Mouse (Mus musculus) kidney, postnatal 25 days (tissue): ENCODE results near the gene Pex3.
A peak's percentile ranks its signal among the peaks of the same experiment; 100 is the strongest.
"Not testable (repeated sequence)": the region's sequence is repeated elsewhere in the genome, so short reads cannot be mapped to it uniquely, and the experiment has no call there.

Source experiments
- DNase-seq, 2 experiments: peaks; one replicate each; pipeline ENCODE4 v3.0.0; 2021; ENCODE audit warnings: mixed read lengths in 2 of 2

Gene Pex3

GRCm38 (mm10) chr10:13534751-13535150, 18.2 kb downstream of the Pex3 start:
- no peak for DNase-seq

DNA sequence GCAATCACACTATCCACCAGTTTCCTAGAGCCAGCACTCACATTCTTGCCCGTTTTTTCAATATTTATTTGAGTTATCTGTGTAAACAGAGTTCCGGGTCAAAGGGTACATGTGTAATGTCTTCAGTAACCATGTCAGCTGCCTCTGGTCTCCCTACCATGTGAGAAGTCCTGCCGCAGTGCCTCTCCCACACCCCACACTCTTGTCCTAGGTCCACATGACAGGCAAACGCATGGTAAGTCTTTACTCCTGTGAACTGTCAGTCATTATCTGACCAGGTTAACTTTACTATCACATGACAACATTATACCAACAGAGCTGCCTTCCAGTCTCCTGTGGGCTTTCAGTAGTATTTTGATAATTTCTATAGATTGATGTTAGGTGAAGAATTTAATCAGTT, 24.8 kb downstream of the Pex3 start:
- no peak for DNase-seq

DNA sequence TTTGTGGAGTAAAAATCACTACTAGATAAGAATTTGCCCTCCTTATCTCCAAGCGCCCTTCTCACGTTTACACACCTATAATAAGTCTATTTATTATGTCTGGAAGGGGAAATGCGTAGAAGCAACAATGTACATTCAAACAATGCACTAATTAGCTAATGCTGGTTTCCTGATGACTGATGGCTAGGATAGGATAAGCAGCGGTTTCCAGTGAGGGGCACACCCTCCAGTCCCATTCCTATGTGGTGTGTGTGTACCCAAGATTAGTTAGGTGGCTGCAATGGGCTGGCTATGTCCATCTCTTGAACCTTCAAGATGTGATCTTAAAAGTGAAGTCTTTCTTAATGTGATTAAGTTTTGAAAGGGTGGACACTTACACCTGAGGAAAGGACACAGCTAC, 31.1 kb downstream of the Pex3 start:
- no peak for DNase-seq

- no peak for DNase-seq
Measured at GRCm38 (mm10) chr10:13502371-13502770, 50.6 kb downstream of the Pex3 start.

GRCm38 (mm10) chr10:13501533-13501932, 51.4 kb downstream of the Pex3 start:
- not testable (repeated sequence) for DNase-seq

GRCm38 (mm10) chr10:13500938-13501496, 51.9 kb downstream of the Pex3 start:
- DNase-seq: peak; percentile 88 to 96

- no peak for DNase-seq
Measured at GRCm38 (mm10) chr10:13500473-13500872, 52.5 kb downstream of the Pex3 start.

DNA sequence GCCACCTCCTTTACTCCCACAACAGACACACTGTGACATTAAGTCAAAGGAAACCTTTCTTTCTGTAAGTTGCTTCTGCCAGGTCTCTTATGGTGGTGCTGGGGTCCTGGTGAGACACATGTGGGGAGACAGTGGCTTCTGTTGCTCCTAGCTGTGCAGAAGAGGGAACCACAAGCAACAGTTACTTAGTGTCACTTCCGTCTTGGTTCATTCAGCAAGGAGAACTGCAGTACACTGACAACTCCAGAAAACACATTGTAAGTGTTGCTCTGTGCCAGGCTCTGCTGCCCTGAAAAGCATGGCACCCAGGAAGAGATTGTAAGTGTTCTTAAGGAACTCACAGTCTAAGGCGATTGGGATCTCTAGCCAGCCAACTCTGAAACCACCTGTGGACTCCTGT, 53.6 kb downstream of the Pex3 start, which contains the start of gene Fuca2:
Fuca2 (plus strand) TSS at position 210 of the 400 bp plus-strand sequence.
- no peak for DNase-seq

- no peak for DNase-seq
Measured at GRCm38 (mm10) chr10:13496315-13496714, 56.6 kb downstream of the Pex3 start.

- DNase-seq: peak; percentile 56 to 79
Measured at GRCm38 (mm10) chr10:13493978-13494686, 58.8 kb downstream of the Pex3 start.

- no peak for DNase-seq
Measured at GRCm38 (mm10) chr10:13489671-13490070, 63.3 kb downstream of the Pex3 start.

DNA sequence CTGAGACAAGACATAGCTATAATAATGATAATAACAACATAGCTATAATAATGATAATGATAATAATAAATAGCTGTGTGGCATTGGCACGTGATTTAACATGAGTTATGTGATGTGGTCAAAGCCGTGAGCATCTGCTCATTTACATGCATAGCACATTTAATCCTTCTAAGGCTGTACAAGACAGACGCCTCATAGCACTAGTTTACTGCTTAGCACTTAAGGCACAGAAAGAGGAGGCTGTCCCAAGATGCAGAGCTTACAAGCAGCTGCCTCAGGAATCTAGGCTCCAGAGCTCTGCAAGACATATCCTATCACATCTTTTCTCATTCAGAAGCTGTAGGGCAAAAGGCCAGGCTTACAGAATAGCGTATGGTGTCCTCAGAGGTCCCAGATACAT, 67.0 kb downstream of the Pex3 start:
- no peak for DNase-seq

DNA sequence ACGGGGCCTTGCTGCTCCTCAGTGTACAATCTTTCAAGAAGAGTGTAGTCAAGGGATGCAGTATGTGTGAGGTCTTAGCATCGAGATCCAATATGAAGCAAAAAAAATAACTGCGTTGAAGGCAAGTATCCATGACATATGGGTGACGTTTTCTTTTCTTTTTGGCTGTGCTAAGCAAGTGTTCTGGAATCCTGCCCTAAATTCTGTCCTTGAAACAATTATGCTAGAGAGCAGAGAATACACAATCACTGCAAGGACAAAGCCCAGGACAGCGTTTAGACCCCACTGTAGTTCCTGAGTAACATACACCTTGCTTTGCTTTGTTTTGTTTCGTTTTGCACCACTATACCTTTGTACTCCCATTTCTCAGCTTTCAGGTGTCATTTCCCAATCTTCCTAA, 73.6 kb downstream of the Pex3 start:
- DNase-seq: no peak

DNA sequence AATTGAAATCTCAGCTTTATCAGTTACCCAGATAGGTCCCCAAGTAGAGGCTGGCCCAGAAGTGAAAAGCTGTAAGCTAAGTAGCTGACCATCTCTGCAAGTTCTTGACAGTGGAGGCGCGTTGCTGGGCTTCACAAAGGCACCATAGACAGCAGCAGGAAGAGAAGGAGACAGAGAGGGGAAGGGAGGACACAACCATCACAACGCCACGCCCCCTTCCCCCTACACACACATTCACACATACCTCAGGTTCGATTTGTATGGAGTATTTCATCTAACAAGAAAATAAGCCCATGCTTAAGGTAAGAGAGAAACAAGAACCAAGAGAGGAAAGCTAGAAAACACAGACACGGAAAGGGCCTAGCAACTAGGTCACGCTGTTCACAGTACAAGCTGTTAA, 77.8 kb downstream of the Pex3 start:
- no peak for DNase-seq

DNA sequence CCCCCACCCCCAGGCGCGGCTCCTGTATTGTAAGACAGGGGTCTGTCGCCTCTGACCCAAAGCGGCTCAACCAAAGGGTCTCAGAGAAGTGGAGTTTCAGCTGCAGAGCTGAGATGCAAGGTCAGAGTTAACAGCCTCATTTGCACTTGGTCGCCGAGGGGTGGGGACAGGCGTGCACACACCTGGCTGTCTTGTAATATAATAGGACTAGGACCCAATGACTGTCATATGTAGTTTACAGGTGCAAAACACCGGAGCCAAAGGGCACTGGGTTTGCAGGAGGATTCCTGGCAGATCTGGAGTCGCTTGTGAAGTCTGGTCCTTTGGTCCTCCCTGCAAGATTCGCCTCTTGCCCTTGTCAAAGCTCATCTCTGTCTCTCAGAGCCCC, 78.4 kb downstream of the Pex3 start:
- peak in 1 of 2 experiments; percentile 20 for DNase-seq
